Mouse (Mus musculus) natural killer cell, adult 2 months (primary cell): ENCODE results near the gene Rex1bd.

Experiments
- DNase-seq, 2 experiments: peaks; one replicate each; pipeline ENCODE4 v3.0.0; 2022; ENCODE audit warnings: low spot score in 2 of 2

Gene Rex1bd

GRCm38 (mm10) chr8:70506328-70507026 lies at the start of gene Rex1bd:
Gene Rex1bd (minus strand): TSS chr8:70506752.
- DNase-seq, result peak; percentile 91 to 93

- DNase-seq, result no peak
These were observed 48.7 kb upstream of the Rex1bd start for GRCm38 (mm10) chr8:70555079-70555747.

GRCm38 (mm10) chr8:70553740-70554139 lies 47.2 kb upstream of the Rex1bd start:
- no peak for DNase-seq

GRCm38 (mm10) chr8:70552836-70553235 lies 46.3 kb upstream of the Rex1bd start:
- no peak for DNase-seq

GRCm38 (mm10) chr8:70551558-70552161 lies 45.1 kb upstream of the Rex1bd start:
- no peak for DNase-seq

- peak; percentile 43 to 59 for DNase-seq
These were observed 43.0 kb upstream of the Rex1bd start for GRCm38 (mm10) chr8:70549412-70550184.

GRCm38 (mm10) chr8:70547762-70548161 lies 41.2 kb upstream of the Rex1bd start:
- no peak for DNase-seq

- DNase-seq, result no peak
These were observed 39.9 kb upstream of the Rex1bd start for GRCm38 (mm10) chr8:70546412-70546811.

- DNase-seq, result peak in 1 of 2 experiments; percentile 40
These were observed 37.7 kb upstream of the Rex1bd start for GRCm38 (mm10) chr8:70544200-70544687.

- no peak for DNase-seq
These were observed 34.5 kb upstream of the Rex1bd start for GRCm38 (mm10) chr8:70541081-70541480.

GRCm38 (mm10) chr8:70540507-70541071 lies 34.0 kb upstream of the Rex1bd start:
- DNase-seq, result no peak

GRCm38 (mm10) chr8:70540013-70540506 lies 33.5 kb upstream of the Rex1bd start:
- no peak for DNase-seq

- DNase-seq, result peak; percentile 98 to 99
These were observed 32.7 kb upstream of the Rex1bd start, which contains the start of gene Ell for GRCm38 (mm10) chr8:70539077-70539813. Gene Ell (plus strand): TSS chr8:70539457.

GRCm38 (mm10) chr8:70538633-70539076 lies 32.1 kb upstream of the Rex1bd start:
- peak; percentile 99 for DNase-seq

GRCm38 (mm10) chr8:70538024-70538579 lies 31.6 kb upstream of the Rex1bd start:
- peak; percentile 52 to 53 for DNase-seq

GRCm38 (mm10) chr8:70535701-70536100 lies 29.1 kb upstream of the Rex1bd start:
- no peak for DNase-seq

GRCm38 (mm10) chr8:70535221-70535620 lies 28.7 kb upstream of the Rex1bd start:
- no peak for DNase-seq

GRCm38 (mm10) chr8:70534281-70534680 lies 27.7 kb upstream of the Rex1bd start:
- no peak for DNase-seq

- DNase-seq, result no peak
These were observed 23.8 kb upstream of the Rex1bd start for GRCm38 (mm10) chr8:70530314-70530713.

GRCm38 (mm10) chr8:70529741-70530161 lies 23.2 kb upstream of the Rex1bd start:
- no peak for DNase-seq
